Mouse (Mus musculus) lung, adult 18-20 months (tissue): Measurements from ENCODE around the gene Hoxd8.

Source experiments
- DNase-seq, 2 experiments: peaks; one replicate each; pipeline ENCODE4 v3.0.0; 2022; ENCODE audit warnings: mixed read lengths in 2 of 2

The Hoxd8 gene

DNA sequence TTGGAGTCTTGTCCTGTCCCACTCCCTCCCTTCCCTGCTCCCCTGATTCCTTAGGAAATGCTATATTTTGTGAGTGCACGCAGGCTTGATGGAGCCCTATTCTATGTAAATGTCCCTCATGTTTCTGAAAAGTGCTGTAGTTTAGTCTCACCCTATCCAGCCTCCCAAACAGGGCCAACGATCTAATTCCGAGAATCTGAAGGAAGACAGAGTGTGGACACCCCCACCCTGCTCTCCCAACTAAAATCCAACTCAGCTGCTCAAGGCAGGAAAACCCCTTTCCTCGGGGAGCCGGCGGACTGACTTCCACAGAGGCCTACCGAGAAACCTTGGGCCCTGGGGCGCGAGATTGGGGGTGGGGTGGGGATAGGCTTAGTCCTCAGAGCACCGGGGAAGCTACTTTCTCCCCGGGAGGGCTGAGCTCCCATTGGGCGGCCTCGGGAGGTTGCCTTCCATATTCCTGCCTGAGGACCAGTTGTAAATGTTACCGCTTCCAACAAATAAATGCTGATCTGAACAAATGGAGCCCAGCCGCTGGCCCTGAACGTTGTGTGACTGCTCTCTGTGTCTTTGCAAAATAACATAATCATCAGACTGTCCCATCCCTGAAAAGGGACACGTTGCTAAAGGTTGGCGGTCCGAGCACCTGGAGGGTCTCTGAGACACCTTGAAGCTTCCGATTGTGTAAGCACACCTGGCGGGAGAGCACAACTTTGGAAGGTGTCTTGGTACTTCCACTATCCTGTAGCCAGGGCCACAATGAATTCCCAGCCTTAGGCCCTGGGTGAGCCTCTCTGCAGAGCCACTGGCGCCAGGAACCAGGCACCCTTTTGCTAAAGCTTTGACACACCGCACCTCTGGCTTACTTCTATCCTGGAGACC lies 4.5 kb upstream of the Hoxd8 start:
- DNase-seq = no peak

GRCm38 (mm10) chr2:74700546-74701112 lies 3.8 kb upstream of the Hoxd8 start:
- no peak for DNase-seq

GRCm38 (mm10) chr2:74701949-74702819 lies 2.2 kb upstream of the Hoxd8 start:
- DNase-seq = peak; percentile 49 to 53

- DNase-seq = no peak
These were observed 1.6 kb upstream of the Hoxd8 start for GRCm38 (mm10) chr2:74702820-74703219.

GRCm38 (mm10) chr2:74703317-74703716 lies 1.1 kb upstream of the Hoxd8 start:
- no peak for DNase-seq

DNA sequence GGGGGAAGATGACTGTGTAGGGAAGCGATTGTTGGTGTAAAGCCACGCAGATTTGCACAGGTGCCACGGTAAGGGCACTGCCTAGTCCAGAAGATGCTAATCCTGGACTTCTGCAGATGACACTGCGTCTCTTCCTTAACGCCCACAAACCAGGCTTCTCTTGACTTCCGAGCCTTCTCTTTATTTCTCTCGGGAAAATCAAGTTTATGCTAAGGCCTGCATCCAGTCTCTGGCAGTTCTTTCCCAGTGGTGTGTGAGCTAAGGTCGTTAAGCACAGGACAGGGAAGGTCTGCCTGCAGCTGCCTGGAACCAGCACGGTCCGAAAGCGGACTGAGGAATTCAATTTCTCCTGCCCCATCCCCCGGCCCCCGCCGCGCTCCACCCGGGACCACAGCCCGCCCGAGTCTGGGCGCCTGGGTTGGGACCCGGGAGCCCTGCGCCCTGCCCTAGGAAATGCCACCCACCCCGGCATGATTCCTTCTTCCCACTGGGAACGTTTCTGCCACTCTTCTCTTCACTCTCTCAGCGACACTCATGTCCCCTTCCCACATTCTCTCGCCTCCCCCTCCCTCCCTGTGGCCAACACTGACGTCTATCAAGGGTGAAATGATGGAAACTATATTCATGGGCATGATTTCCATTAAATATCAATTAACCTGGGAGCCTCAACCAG lies 559 bp upstream of the Hoxd8 start:
- DNase-seq = no peak

DNA sequence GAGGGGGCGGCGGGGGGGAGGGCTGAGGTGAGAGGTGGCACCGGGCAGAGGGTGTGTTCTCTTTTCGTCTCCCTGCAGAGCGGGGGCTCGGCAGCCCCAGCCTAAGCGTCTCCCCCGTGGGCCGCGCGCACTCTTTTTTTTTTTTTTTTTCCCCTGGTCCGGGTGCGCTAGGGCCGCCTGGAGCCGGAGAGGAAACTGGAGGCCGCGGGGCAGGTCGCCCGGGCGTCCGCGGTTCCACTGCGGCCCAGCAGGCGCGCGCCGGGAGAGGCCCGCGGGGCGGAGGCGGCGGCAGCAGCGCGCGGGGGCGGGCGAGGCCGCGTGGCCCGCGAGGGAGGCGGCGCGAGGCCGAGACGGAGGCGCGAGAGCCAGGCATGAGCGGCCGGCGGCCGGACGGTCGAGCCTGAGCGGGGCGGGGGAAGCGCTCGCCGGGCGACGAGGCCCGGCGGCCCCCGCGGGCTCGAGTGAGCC lies 618 bp downstream of the Hoxd8 start:
- DNase-seq = no peak

GRCm38 (mm10) chr2:74705467-74706089 lies 1.2 kb downstream of the Hoxd8 start:
- no peak for DNase-seq

DNA sequence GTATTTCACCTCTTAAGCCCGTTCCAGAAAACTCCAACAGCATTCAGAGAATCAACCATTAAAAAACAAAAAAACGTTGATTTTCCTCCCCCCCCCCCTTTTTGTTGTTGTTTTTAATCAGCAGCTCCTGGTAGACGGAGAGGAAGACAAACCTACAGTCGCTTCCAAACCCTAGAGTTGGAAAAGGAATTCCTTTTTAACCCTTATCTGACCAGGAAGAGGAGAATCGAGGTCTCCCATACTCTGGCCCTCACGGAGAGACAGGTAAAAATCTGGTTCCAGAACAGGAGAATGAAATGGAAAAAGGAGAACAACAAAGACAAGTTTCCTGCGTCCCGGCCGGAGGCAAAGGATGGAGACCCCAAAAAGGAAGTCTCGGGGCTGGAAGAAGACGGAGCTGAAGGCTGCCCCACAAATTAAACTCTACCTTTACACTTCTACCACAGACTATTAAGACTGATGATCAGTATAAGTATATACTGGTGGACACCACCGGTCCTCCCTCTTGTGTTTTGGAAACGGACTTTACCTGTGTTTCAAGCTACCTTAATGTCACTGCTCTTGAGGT lies 2.1 kb downstream of the Hoxd8 start:
- no peak for DNase-seq

GRCm38 (mm10) chr2:74707599-74707998 lies 3.2 kb downstream of the Hoxd8 start:
- no peak for DNase-seq

DNA sequence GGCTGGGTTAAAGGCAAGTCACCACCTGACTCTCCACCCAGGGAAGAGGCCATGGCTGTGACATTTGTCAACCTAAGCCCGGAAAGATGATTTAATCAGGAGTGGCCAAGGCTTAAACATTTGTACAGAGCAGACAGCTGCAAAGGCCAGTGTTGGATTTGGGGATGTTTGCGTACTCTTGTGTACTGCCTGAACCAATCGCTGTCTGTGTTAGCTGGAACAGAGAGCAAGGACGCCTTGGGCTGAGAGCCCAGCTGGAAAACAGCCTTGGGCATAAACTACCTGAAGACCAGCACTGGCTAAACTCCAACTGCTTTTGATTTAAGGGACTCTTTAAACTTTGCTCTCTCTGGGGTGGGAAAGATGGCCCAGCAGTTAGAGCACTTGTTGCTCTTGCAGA lies 4.3 kb downstream of the Hoxd8 start:
- no peak for DNase-seq

GRCm38 (mm10) chr2:74709465-74710419 lies 5.3 kb downstream of the Hoxd8 start:
- DNase-seq = no peak

DNA sequence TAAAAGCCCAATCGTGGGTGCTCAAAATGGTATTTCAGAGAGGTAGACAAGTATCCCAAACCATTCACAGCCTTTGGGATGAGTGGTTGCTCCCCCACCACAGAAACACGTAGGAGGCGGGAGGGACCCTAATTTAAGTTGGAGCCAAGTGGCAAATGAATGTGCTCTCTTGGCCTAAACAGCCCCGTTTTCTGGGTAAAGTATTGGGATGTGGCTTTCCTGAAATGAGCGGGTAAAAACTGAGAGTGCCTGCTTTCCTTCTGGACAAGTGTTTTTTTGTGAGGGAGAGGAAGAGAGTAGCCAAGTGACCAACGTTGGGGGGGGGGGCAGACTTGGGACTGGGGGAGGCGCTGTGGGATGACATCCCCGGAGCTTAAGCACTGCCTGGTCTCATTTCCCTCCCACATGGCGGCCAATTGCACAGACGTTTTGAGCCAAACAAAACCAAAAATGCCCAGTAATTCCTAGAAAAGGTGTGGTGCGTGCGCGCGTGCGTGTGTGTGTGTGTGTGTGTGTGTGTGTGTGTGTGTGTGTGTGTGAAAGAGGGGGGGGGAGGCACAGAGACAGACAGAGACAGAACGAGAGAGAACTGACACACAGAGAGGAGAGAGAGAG lies 6.6 kb downstream of the Hoxd8 start:
- no peak for DNase-seq

DNA sequence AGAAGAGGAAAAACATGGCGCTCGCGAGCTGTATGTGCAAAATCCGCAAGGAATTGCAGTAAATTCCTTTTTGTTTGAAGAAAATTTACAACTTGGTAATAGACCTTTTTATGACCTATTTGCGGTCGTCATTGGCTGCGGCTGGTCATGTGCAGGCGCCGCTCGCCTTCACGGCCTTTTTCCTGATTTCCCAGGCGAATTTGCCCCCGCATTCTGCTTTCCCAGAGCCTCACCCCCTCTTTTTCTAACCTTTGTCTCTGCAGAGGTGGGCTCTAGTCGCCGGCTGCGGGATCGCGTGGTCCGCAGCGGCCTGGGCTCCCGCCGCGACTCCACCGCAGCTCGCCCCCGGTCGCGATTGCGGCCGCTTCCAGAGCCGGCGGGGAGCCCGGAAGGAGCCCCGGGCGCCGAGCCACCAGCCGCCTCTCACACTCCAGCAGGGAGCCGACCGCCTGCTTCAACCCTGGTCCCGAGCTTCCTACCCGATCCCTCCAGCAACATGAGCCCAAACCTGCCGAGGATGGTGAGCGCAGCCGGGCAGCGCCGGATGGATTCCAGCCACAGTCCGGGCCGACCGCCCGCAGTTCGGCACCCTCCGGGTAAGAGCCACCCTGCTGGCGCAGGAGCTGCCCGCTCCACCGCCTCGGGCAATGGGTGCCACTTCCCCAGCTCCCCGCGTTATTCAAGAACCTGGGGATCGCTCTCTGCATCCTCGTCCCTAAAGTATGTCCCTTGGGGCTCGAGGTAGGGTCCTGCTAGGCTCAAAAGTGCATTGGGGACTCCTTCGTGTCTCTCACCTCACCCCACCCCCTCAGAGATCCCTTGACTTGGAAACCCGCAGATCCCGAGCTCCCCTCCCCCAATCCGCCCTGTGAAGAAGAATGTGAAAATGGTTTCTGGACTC lies 7.6 kb downstream of the Hoxd8 start, which contains the start of the genes Hoxd3 and Hoxd4:
Gene Hoxd3, plus strand, starts transcription at position 207 of the 901 bp plus-strand sequence.
Gene Hoxd4, plus strand, starts transcription at position 209 of the 901 bp plus-strand sequence.
- no peak for DNase-seq

- no peak for DNase-seq
These were observed 9.1 kb downstream of the Hoxd8 start for GRCm38 (mm10) chr2:74713239-74714150.

- no peak for DNase-seq
These were observed 9.9 kb downstream of the Hoxd8 start for GRCm38 (mm10) chr2:74714156-74714789.

- DNase-seq = no peak
These were observed 10.5 kb downstream of the Hoxd8 start for GRCm38 (mm10) chr2:74714881-74715280.
